Mouse (Mus musculus): ENCODE measurements around the gene Vmp1. TPM values are rescaled to one million over a fixed set of nuclear protein-coding genes. Genes with fewer than 3 reads are reported as not detected.

Gene Vmp1
- total RNA-seq (2021), result 10 to 100 TPM; 55.3 to 59.2 TPM
- long read RNA-seq, experiment 1, transcript Vmp1-201 (12 exons, 2,787 nt), result major isoform, 90 of 107 reads
- long read RNA-seq, experiment 1, partial matches to known transcripts, result 1 of 107 reads
- long read RNA-seq, experiment 1, other reads (novel, unspliced or antisense), result 12 of 107 reads
- long read RNA-seq, experiment 2, transcript Vmp1-201 (12 exons, 2,787 nt), result major isoform, 86 of 89 reads
- long read RNA-seq, experiment 2, partial matches to known transcripts, result 0 of 89 reads
- long read RNA-seq, experiment 2, other reads (novel, unspliced or antisense), result 3 of 89 reads

DNA sequence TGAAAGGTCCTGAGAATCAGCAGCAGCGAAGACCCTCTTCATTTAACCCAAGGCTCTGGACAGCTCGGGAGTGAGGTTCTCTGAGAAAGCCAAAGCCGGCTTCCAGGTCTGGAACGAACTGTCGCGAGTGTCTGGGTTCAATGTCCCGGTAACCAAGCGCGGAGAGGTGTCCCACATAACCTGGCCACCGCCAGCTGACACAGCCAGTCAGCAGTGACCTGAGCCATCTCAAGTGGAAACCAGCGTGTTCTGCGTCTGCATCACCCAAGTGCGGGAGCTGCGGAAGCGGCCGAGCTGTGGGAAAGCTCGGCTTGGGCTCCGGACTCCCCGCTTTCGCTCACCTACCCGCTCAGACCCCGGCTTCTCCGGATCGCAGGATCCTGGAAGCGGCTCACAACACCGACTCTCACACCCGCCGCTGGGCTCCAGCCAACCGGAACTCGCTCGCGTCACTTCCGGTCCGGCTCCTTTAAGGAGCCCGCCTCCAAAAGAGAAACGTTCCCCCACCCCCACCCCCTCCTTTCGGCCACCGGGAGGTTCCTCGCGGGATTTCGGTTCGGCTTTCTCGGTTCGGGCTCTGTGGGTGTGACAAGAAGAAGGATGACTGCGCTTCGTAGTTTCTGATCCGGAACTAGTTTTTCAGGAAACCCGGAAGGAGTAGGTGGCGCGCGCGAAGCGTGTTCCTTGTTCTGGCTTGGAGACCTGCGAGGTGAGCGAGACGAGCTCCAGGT, at the start of gene Vmp1, which contains the start of gene Ptrh2:
Vmp1 (minus strand) TSS at position 442 of the 731 bp plus-strand sequence.
Ptrh2 (plus strand) TSS at position 591 of the 731 bp plus-strand sequence.
- peak; percentile 92 to 97 for DNase-seq
- intact Hi-C loops (cut with DNase I), result loop anchor here (2.0 kb wide), 1 partner anchor 73 kb away; the partner anchor contains the start of gene Cltc

DNA sequence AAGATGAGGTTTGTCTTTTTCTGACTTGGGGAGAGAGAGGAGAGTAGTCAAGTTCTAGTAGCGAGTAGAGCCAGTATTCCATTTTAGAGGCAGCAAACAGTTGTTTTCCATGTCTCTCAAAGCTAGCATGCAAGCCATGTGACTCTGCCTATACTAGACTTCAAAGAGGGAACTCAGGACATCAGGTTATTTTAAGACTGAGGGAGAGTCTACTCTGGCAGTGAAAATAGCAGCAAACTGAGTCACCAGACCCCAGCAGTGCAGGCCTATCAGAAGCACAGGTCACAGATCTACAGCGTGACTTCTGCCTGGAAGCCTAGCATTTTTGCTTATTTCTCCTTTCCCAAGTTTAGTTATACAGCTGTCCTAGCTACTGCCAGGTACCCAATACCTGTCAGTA, 47.8 kb upstream of the Vmp1 start:
- intact Hi-C loops (cut with DNase I), result no loop called here
- DNase-seq, result no peak

DNA sequence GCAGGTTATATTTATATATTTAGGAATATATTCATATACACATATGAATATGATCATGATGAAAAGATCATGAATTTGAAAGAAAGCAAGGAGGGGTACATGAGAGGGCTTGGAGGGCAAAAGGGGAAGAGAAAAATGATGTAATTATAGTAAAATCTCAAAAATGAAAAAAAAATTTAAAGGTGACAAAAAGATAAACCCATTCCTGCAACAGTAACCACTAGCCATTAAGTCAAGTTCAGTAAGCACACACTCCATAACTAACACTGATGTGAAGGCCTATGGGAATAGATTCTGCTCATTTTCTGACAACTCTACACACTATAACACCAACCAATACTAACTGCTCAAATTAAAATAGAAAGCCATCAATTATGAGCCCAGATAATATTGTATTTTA, 42.0 kb upstream of the Vmp1 start:
- intact Hi-C loops (cut with DNase I), result loop anchor here (5.0 kb wide), 1 partner anchor 33 kb away; no protein-coding TSS in a partner anchor

DNA sequence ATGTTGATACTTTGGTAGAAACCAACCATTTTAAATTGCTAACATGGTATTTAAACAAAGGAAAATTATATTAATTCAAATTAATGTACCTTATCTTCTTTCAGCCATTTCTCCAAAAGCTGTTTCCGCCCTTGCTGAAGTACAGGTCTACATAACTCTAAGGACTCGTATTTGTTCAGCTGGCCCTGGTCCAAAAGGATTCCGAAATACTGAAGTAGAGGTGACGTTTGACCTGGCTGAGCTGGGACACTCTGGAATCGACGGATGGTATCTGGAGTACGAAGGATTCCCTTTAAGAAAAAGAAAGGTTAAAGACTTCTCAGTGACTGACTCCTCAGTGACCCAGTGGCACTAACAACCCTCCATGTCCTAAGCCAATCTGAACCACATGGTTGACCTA, 41.3 kb upstream of the Vmp1 start:
- intact Hi-C loops (cut with DNase I), result loop anchor here (5.0 kb wide), 2 partner anchors 32 to 33 kb away; partner anchors contain the start of gene Cltc
- no peak for DNase-seq

More for the DNA sequence above, 42.0 kb upstream of the Vmp1 start:
- DNase-seq, result no peak

DNA sequence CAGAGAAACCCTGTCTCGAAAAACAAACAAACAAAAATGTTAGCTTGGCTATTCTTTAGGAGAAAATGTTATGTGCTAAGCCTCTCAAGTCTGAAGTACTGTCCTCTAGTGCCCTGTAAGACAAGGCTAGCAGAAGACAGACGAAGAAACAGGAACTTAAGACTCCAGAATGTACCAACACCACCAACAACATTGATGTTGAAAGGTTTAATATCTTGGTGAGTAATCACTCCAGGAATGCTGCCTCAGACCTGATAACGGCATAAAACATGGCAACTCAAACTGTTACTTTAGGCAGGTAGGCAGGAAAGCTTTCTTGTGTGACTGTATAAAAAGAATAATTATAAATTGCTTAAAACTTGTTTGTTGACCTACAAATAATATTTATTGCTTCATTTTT, 40.4 kb upstream of the Vmp1 start:
- intact Hi-C loops (cut with DNase I), result loop anchor here (5.0 kb wide), 1 partner anchor 33 kb away; the partner anchor contains the start of gene Cltc

DNA sequence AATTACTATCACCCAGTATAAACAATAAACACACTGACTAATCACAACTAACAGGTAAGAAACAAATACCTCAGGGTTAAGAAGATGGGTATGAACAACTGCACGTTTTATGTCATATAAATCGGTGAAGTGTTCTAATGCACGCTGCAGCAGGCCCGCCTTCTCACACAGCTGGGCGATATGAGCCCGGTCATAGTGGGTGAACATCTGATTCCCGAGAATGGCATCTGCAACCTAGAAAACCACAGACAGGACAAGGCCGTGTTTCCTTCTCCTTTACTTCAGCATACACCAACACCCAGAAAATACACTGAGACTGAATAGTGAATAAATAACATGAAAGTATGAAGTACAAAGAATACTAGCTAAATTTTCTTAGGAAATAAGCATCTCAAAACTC, 35.8 kb upstream of the Vmp1 start:
- no peak for DNase-seq
- intact Hi-C loops (cut with DNase I), result loop anchor here (2.0 kb wide), 1 partner anchor 15 kb away; no protein-coding TSS in a partner anchor

More for the DNA sequence above, 40.4 kb upstream of the Vmp1 start:
- DNase-seq, result no peak

DNA sequence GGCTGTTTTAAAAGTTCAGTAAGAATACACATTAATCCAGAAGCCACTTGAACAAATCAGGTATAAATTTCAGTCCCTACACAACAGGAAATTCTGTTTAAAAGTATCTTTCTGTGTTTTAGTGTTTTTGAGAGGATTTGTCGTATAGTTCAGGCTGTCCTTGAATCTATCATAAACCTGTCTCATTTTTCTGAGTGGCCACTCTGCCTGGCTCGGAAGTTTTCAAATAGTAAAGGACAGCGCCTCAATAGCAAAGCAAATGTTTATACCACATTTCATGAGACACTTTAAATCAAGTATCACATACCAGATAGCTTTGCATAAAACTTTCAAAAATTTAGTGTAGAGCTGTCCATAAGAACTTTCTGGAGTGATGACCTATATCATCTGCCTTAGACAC, 34.7 kb upstream of the Vmp1 start:
- DNase-seq, result no peak
- intact Hi-C loops (cut with DNase I), result loop anchor here (2.0 kb wide), 1 partner anchor 14 kb away; no protein-coding TSS in a partner anchor

DNA sequence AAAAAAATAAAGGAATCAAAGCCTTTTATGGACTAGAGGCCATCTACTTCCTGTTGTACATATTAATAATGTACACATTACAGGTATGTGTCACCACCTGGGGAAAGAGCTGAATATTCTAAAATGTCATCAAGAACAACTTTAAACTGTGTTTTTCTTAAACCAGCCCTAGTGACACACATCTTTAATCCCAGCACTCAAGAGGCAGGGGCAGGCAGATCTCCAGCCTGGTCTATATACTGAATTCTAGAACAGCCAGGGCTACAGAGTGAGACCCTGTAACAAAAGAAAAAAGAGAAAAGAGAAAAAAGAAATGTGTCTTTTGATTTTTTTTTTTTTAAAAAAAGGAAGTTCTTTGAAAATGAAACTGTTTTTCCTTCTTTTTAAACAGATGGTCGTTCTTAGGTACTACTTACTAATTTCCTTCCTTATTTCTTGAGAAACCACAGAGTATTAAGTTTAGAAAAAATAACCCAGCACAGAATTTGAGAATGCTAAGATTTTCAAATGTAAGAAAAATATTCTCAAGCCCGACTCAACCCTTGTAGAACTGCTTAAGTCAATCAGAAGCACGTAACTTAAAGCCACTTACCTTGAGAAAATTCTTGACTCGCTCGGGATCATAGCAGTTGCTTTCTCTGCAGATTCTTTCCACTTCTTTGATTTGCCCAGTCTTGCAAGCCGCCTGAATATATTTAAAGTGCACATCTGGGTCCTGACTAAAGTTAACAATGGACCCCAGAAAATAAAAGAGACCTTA, 33.9 kb upstream of the Vmp1 start:
- no peak for DNase-seq
- intact Hi-C loops (cut with DNase I), result loop anchor here (2.0 kb wide), 1 partner anchor 13 kb away; no protein-coding TSS in a partner anchor

DNA sequence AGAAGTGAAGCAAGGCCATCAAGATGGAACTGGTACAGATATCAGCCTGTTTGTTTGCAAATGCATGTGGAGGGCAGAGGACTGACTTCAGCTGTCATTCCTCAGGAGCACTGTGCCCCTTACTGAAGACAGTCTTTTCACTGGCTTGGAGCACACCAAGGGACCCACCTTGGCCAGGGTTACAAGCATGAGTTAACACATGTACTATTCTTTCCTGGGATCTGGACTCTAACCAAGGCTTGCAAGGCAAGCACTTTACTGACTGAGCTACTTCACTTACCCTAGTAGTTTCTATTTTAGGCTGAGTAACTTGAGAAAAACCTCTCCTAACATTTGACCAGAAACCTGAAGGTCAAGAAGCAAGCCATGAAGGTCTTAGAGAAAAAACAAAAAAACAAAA, 31.0 kb upstream of the Vmp1 start:
- intact Hi-C loops (cut with DNase I), result no loop called here
- DNase-seq, result no peak

DNA sequence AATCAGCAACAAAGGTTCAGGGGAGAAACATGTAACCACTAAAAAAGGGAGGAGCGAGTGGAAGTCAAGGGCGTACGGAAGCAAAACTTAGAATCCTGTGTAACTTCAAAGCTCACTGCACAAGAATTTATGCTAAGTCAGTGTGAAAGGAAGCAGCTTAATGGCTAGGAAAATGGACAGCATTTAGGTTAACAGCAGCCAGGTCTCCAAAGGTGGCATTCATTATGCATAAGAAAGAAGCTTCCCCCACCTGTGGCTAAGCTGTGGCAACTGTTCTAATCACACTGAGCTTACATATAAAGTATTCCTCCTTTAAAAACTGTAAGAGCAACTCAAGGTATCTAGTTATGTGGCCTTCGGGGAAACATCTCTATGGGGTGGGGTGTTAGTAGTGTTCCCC, 17.5 kb upstream of the Vmp1 start:
- no peak for DNase-seq
- intact Hi-C loops (cut with DNase I), result no loop called here

DNA sequence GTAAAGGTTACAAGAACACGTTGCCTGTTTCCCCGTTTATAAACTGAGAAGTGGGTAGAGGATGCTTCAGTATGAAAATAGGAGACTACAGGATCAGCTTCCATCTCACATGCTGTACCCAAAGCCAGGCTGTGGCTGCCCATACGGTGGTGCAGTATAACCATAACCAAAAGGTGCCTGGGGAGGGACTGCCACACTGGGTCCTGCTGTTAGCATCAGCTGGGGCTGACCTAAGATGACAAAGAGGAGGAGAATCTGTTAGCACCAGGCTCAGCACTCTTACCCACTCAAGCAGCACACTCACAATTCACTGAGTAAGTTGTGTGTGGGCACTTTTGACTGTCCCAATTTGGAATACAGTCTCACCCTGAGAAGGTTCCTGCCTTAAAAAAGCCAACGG, 11.8 kb upstream of the Vmp1 start:
- intact Hi-C loops (cut with DNase I), result no loop called here
- DNase-seq, result no peak

DNA sequence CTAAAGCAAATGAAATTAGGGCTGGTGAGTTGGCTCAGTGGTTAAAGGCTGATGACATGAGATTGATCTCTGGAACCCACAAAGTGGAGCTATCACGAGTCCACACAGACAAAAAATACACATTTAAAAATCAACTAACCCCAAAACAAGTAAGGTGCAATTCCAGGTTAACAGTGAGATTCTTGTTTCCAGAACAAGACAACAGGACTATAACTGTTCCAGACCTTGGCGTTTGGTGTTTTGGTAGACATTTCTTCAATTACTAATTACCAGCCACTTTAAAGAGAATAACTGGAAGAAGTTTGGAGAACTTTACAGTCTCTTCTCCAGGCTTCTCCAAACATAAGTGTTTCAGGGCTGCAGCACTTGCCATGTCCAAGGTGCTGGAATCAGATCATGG, 8.9 kb upstream of the Vmp1 start:
- no peak for DNase-seq

DNA sequence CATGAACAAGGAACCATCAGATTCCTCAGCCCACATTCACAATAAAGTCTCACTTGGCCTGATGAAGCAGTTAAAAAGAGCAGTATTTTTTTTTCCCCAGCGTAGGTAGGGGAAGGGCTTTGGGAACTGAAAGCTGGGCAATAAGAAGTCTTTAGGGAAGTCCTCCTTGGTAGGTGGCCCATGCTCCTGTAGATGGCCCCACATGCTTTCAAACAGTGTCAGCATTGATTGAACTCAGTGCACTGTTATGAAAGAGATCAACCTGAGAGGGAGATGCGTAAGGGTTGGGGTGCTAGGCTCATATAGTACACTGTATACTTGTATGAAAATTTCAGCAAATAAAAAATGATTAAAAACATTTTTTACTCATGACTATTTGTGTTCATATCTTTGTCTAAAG, 8.3 kb upstream of the Vmp1 start:
- intact Hi-C loops (cut with DNase I), result loop anchor here (5.0 kb wide), 1 partner anchor 35 kb away; no protein-coding TSS in a partner anchor
- DNase-seq, result no peak

More for the DNA sequence above, 8.9 kb upstream of the Vmp1 start:
- intact Hi-C loops (cut with DNase I), result loop anchor here (5.0 kb wide), 1 partner anchor 35 kb away; no protein-coding TSS in a partner anchor

DNA sequence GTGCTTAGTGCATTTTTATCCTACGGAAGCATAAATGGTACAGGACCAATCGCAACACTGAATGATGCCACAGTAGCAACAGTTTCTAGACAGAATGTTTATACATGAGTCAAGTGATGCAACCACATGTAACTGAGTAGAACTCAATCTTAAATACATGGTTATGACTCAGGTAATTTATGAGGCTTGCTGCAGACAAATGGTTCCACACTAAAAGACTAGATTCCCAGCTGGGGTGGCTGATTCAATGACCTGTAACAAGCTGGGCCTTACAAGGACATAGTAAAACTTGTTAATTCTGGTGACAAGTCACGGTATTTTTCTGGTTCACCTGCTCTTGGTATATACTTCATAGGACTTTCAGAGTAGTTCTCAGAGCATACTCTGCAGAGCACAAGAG, 7.8 kb upstream of the Vmp1 start:
- intact Hi-C loops (cut with DNase I), result loop anchor here (5.0 kb wide), 1 partner anchor 36 kb away; no protein-coding TSS in a partner anchor
- no peak for DNase-seq

DNA sequence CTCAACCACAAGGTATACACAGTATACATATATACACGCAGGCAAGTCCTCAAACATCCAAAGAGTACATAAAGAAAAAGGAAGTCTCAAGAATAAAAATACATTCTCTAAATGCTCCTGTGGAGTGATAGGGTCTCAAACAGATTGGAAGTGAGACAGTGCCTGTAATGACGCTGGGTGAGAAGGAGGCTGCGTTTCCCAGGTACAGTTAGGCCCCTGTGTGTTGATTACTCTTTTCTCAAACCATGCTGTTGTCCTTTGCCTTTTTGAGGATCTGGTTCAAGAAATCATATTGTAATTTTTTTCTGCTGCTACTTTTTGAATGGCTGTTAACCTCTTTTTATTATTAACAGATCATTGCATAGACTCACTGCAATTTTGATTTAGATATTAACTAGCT, 6.7 kb upstream of the Vmp1 start:
- no peak for DNase-seq
- intact Hi-C loops (cut with DNase I), result loop anchor here (5.0 kb wide), 1 partner anchor 37 kb away; no protein-coding TSS in a partner anchor

DNA sequence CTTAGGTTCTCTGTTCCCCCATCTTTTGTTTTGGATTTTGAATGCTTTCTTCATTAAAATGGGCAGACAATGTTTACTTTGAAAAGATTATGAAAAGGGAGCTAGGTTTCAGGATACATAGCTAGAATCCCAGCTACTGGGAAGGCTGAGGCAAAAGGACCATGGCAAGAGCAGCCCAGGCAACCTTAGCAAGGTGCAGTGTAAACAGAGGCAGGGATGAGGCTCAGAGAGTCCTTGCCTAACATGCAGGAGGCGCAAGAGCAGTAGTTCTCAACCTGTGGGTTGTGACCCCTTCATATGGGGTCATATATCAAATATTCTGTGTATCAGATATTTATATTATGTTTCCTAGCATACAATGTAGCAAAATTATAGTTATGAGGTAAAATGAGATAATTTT, 1.7 kb upstream of the Vmp1 start:
- no peak for DNase-seq
- intact Hi-C loops (cut with DNase I), result loop anchor here (2.0 kb wide), 1 partner anchor 71 kb away; the partner anchor contains the start of gene Cltc

DNA sequence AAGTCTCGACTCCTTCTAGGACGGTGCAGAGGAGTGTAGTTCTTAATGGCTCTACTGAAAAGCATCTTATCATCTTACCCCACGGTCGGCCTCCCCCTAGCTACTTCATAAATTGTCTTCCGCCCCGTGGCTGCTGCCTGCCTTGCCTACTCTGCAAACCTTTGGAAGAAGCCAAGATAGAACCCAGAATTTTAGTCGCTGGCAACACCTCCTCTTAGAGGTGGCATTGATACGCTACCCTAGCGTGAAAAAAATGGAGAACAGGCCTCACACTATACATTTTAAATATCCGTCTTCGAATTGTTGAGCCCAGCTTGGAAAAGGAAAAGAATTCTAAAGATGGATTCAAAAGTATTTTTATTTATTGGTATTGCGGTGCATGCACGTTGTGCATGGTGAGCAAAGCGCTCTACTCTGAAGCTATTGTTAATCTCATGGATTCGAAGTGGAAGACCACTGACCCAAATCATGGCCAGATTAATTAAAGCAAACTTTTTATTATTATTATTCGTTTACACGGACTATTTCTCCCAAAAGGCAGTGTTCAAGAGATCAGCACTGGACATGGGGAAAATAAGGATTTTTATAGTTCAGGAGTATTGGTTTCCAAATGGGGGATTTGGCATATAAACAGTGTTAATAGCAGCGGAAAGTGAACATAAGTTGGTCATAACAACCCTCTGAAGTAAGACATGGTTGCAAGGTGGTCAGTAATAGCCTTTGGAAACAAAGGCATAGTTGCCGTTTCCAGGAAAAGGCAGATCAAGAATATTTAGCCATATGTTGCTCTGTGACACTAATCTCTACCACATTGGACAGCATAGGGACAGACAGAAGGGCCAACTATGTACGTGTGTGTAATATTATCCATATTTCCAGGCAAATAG, 733 bp upstream of the Vmp1 start:
- DNase-seq, result no peak
- intact Hi-C loops (cut with DNase I), result loop anchor here (2.0 kb wide), 1 partner anchor 72 kb away; the partner anchor contains the start of gene Cltc

DNA sequence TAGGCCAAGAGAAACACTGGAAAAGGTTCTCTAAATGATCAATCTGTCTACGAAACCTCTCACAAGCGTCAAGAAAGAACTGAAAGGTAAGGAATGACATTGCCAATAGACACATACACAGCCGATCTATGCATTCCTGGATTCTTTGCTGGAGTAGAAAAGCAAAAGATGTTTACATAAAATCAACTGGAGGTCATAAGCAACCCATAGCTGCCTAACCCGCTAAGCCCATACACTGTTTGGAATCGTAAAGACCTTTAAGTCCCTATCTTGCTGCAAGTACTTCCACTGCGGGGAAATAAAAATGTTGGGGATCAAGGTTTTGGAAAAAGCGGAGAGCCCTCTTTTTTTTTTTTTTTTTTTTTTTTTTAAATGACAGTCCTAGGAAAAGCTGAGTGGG, 775 bp downstream of the Vmp1 start:
- intact Hi-C loops (cut with DNase I), result no loop called here
- no peak for DNase-seq

DNA sequence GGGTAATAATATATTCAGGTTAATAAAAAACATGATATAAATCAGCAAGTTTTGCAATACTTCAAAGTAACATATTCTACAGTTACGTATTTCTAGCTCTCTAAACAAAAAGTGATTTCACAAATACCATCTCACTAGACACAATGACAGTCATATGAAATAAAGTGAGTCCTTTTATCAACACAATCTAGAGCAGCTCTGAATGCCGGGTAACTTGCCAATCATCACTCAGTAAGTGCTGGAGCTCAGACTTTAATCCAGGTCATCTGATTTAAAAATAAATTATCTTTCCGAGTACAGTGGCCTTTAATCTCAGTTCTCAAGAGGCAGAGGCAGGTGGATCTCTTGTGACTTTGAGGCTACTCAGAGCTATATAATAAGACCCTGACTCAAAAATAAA, 2.2 kb downstream of the Vmp1 start:
- DNase-seq, result no peak
- intact Hi-C loops (cut with DNase I), result no loop called here
